Mouse (Mus musculus) midbrain, embryonic 16.5 days (tissue): ENCODE results near the gene Gm28551. TPM values are rescaled to one million over a fixed set of nuclear protein-coding genes. Genes with fewer than 3 reads are reported as not detected.

Source experiments
- ATAC-seq: fragments of 200-750 bp; cut with Nextera tagmentation; 2 replicates; pipeline ENCODE4 v1.8.0; 2017; ENCODE audit warnings: moderate TSS enrichment
- H3K27ac ChIP-seq: fragments of 300-500 bp; sonication (generic); 2 replicates; pipeline ENCODE4 v1.5.1; 2014; ENCODE audit warnings: mild to moderate bottlenecking, low read length, mixed read lengths
- H3K27me3 ChIP-seq: fragments of 300-500 bp; sonication (generic); 2 replicates; pipeline ENCODE4 v1.6.1; 2014; ENCODE audit warnings: low read depth, low read length, mixed read lengths; ENCODE audit not compliant: control insufficient read depth, insufficient read depth
- H3K36me3 ChIP-seq: fragments of 300-500 bp; sonication (generic); 2 replicates; pipeline ENCODE4 v1.6.1; 2014; ENCODE audit warnings: mild to moderate bottlenecking, low read length, moderate library complexity, mixed read lengths; ENCODE audit not compliant: control insufficient read depth, insufficient read depth
- H3K4me1 ChIP-seq: fragments of 300-500 bp; sonication (generic); 2 replicates; pipeline ENCODE4 v1.6.1; 2014; ENCODE audit warnings: mild to moderate bottlenecking, low read length, mixed read lengths; ENCODE audit not compliant: control insufficient read depth, insufficient read depth
- H3K4me2 ChIP-seq: fragments of 300-500 bp; sonication (generic); 2 replicates; pipeline ENCODE4 v1.6.1; 2014; ENCODE audit warnings: mild to moderate bottlenecking, low read length, mixed read lengths
- H3K4me3 ChIP-seq: fragments of 300-500 bp; sonication (generic); 2 replicates; pipeline ENCODE4 v1.5.1; 2014; ENCODE audit warnings: low read depth, mild to moderate bottlenecking, low read length, moderate library complexity, mixed read lengths
- H3K9ac ChIP-seq: fragments of 300-500 bp; sonication (generic); 2 replicates; pipeline ENCODE4 v1.6.1; 2014; ENCODE audit warnings: low read depth, low read length, mixed read lengths
- H3K9me3 ChIP-seq: fragments of 300-500 bp; sonication (generic); replicated peaks from 2 replicates; pipeline ENCODE4 v1.6.1; 2014; ENCODE audit warnings: mild to moderate bottlenecking, low read length, mixed read lengths; ENCODE audit not compliant: control insufficient read depth, poor library complexity, severe bottlenecking
- WGBS: fragments of 180-500 bp; shearing (Covaris S2); extraction: QIAGEN DNeasy Blood & Tissue Kit; methylation state at CpG from one replicate; pipeline ENCODE4 v1.1.7; 2014; 5-methylcytosine and 5-hydroxymethylcytosine counted together
- polyA plus RNA-seq: library from polyadenylated mRNA; unstranded; fragments of >200 nt; fragmentation: Nextera tagmentation; extraction: Ambion mirVana; gene quantifications from 2 replicates; pipeline ENCODE4 v1.2.1, GENCODE M21; 2015

Gene Gm28551
- polyA plus RNA-seq, 1 experiment from 2014 or later, result 2.5 TPM

DNA sequence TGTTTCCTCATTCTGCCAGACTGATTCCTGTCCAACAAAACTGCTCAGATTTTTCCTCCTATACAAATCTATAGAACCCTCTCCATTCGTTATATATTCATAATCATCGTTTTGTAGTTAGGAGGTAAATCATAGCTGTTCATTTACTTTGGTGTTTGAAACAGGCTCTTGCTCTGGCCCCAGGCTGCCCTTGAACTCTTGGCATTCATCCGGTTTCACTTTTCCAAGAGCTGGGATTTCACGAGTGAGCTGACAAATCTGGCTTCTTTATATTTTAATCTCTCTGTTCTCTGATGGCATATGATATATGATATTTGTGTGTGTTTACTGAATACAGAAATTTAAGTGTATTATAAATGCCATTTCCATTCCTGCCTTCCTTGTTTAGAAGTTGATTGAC lies 52.0 kb downstream of the Gm28551 start:
- H3K4me3 ChIP-seq, result no peak overlapping the region
- H3K36me3 ChIP-seq, result no peaks in the 10 kb centered on the region
- no peaks in the 10 kb centered on the region for H3K9me3 ChIP-seq
- 90% methylated on average over 4 of the region's 4 CpGs for whole genome bisulfite sequencing
- no peak overlapping the region for H3K4me2 ChIP-seq
- H3K27ac ChIP-seq, result no peak overlapping the region
- no peak overlapping the region for H3K9ac ChIP-seq
- H3K27me3 ChIP-seq, result no peaks in the 10 kb centered on the region
- ATAC-seq, result no peak
- H3K4me1 ChIP-seq, result peaks cover 6% of the 10 kb centered on the region

DNA sequence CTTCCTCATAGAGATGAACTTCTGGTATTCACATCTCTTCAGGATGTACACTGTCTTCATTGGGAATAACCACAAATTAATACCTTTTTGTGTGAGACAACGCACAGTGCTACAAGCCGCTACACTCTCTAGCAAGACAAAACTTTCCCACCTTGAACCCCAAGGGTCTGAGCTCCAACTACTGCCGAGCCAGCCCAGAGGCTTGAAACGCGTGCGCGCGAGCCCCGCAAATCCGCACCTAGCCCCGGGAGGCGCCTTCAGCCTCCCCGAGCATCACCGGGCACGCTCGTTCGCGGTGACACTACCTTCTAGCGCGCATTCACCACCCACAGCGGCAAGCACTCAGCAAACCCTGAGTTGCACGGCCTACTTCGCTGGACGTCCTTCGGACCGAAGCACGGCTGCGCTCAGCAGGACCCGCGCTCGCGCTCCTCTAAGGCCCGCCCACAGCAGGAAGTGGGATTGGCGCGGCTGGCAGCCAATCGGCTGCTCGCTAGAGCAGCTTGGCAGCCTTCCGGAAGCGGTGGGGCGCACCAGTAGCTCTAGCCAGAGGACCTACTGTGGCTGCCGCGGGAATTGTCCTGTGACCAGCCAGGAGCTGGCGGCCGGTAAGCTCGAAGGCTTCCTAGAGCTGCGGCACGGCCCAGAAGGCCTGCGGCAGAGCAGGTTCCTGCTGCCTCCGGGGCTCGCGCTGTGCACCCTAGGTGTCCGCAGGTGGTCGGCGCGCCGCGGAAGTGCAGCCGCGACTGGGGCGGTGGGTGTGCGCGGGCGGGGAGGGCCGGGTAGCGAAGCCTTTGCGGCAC lies 55.7 kb downstream of the Gm28551 start, which contains the start of the genes Pms1, Ormdl1 and Gm28778:
Pms1 (minus strand) TSS at position 438 of the 803 bp plus-strand sequence.
Ormdl1 (plus strand) TSS at position 515 of the 803 bp plus-strand sequence.
Gm28778 (plus strand) TSS at position 531 of the 803 bp plus-strand sequence.
- no peaks in the 10 kb centered on the region for H3K27me3 ChIP-seq
- under 1% methylated on average over 62 of the region's 66 CpGs for WGBS
- ATAC-seq, result peak; percentile 100

GRCm38 (mm10) chr1:53291197-53291596 lies 61.3 kb downstream of the Gm28551 start:
- H3K27ac ChIP-seq, result no peak overlapping the region
- no peaks in the 10 kb centered on the region for H3K4me1 ChIP-seq
- WGBS, result 83% methylated on average over 3 of the region's 3 CpGs
- no peak for ATAC-seq
- no peak overlapping the region for H3K4me2 ChIP-seq
- H3K27me3 ChIP-seq, result no peaks in the 10 kb centered on the region
- no peaks in the 10 kb centered on the region for H3K9me3 ChIP-seq
- H3K4me3 ChIP-seq, result no peak overlapping the region
- no peaks in the 10 kb centered on the region; the same call in 1 of the 2 replicates for H3K36me3 ChIP-seq
- H3K9ac ChIP-seq, result no peak overlapping the region

More for the DNA sequence above, 55.7 kb downstream of the Gm28551 start, which contains the start of the genes Pms1, Ormdl1 and Gm28778:
- Histone ChIP-seq H3K36me3 (no peaks in the 10 kb centered on the region), H3K4me1 (peaks cover 6% of the 10 kb centered on the region), H3K4me2 (peak within 1 kb of the TSS; percentile 69), H3K9ac (peak within 1 kb of the TSS; percentile 79), H3K9me3 (no peaks in the 10 kb centered on the region), H3K4me3 (peak within 1 kb of the TSS; percentile 74), H3K27ac (peak within 1 kb of the TSS; percentile 84)

Other genes with a start within 250 kb of the Gm28551 start
- gene 1700019A02Rik, start 165.0 kb downstream of the Gm28551 start, polyA plus RNA-seq, result not detected in 2 replicates
- gene Pms1, start 55.6 kb downstream of the Gm28551 start, polyA plus RNA-seq, result 9.3 and 11.8 TPM in 2 replicates
- gene Ormdl1, start 55.6 kb downstream of the Gm28551 start, polyA plus RNA-seq, result 63.7 and 67.4 TPM in 2 replicates
- not detected in 2 replicates for gene Gm28778, start 55.6 kb downstream of the Gm28551 start, polyA plus RNA-seq
- gene Osgepl1, start 39.0 kb downstream of the Gm28551 start, polyA plus RNA-seq, result 17.7 and 20.9 TPM in 2 replicates
- 11.4 TPM in 1 of 2 replicates, not detected in the other for gene Asdurf, start within 50 bp of the Gm28551 start, polyA plus RNA-seq
- gene Asnsd1, start 85 bp upstream of the Gm28551 start, polyA plus RNA-seq, result 52.5 and 56.4 TPM in 2 replicates